Mouse (Mus musculus) liver, embryonic 14.5 days (tissue): ENCODE measurements around the gene Hydin. TPM values are rescaled to one million over a fixed set of nuclear protein-coding genes. Genes with fewer than 3 reads are reported as not detected.

ENCODE experiments used
- ATAC-seq: fragments of 200-750 bp; cut with Nextera tagmentation; 2 replicates; pipeline ENCODE4 v1.8.0; 2017; ENCODE audit warnings: moderate number of reproducible peaks, mild to moderate bottlenecking, moderate library complexity; ENCODE audit not compliant: insufficient read depth
- DNase-seq, 3 experiments: peaks; one replicate each; pipeline ENCODE4 v3.0.0-alpha.2; 2012 to 2013; ENCODE audit warnings: low read depth in 3 of 3, low spot score in 3 of 3
- H3K27ac ChIP-seq: fragments of 300-500 bp; sonication (generic); 2 replicates; pipeline ENCODE4 v1.5.1; 2014; ENCODE audit warnings: moderate library complexity, mild to moderate bottlenecking, control low read depth, inconsistent platforms
- H3K27me3 ChIP-seq: fragments of 300-500 bp; sonication (generic); 2 replicates; pipeline ENCODE4 v1.6.1; 2014; ENCODE audit warnings: mild to moderate bottlenecking, low read length, moderate library complexity; ENCODE audit not compliant: control insufficient read depth, insufficient read depth
- H3K36me3 ChIP-seq: fragments of 300-500 bp; sonication (generic); replicated peaks from 2 replicates; pipeline ENCODE4 v1.6.1; 2014; ENCODE audit warnings: low read depth; ENCODE audit not compliant: control insufficient read depth, insufficient read depth
- H3K4me1 ChIP-seq, 2 experiments: fragments of 200-500 bp in 1 of 2; fragments of 300-500 bp in 1 of 2; sonication (generic) in 1 of 2; replicated peaks; 2 replicates each; pipeline ENCODE4 v1.6.1; 2012 to 2014; ENCODE audit warnings: antibody characterized with exemption in 1 of 2, inconsistent platforms in 1 of 2, low read length in 1 of 2; ENCODE audit not compliant: control insufficient read depth in 2 of 2, insufficient read depth in 2 of 2
- H3K4me2 ChIP-seq: fragments of 300-500 bp; sonication (generic); 2 replicates; pipeline ENCODE4 v1.6.1; 2014; ENCODE audit warnings: low read depth, mild to moderate bottlenecking, control low read depth, moderate library complexity
- H3K4me3 ChIP-seq, 2 experiments: fragments of 200-500 bp in 1 of 2; fragments of 300-500 bp in 1 of 2; sonication (generic) in 1 of 2; 2 replicates each; pipeline ENCODE4 v1.5.1; 2012 to 2014; ENCODE audit warnings: low read depth in 2 of 2, low read length in 2 of 2, mild to moderate bottlenecking in 2 of 2, control low read depth in 1 of 2, inconsistent platforms in 1 of 2, moderate library complexity in 1 of 2; ENCODE audit not compliant: insufficient read depth in 1 of 2
- H3K9ac ChIP-seq: fragments of 300-500 bp; sonication (generic); replicated peaks from 2 replicates; pipeline ENCODE4 v1.6.1; 2014; ENCODE audit warnings: mild to moderate bottlenecking, control low read depth, moderate library complexity
- H3K9me3 ChIP-seq: fragments of 300-500 bp; sonication (generic); 2 replicates; pipeline ENCODE4 v1.6.1; 2016; ENCODE audit warnings: low read length, mixed read lengths; ENCODE audit not compliant: control insufficient read depth
- CTCF ChIP-seq: IDR thresholded peaks from 2 replicates; pipeline ENCODE4 v1.5.1; 2016; ENCODE audit warnings: antibody characterized with exemption, low read depth, control low read depth
- EP300 ChIP-seq: IDR thresholded peaks from 2 replicates; pipeline ENCODE4 v1.6.1; 2016; ENCODE audit warnings: antibody characterized with exemption, low read depth
- WGBS: fragments of 180-500 bp; shearing (Covaris S2); extraction: QIAGEN DNeasy Blood & Tissue Kit; methylation state at CpG from one replicate; pipeline ENCODE4 v1.1.7; 2014; ENCODE audit not compliant: insufficient replicate concordance; 5-methylcytosine and 5-hydroxymethylcytosine counted together
- polyA plus RNA-seq, 2 experiments: library from polyadenylated mRNA; depleted of rRNA in 1 of 2; stranded (reverse) in 1 of 2; unstranded in 1 of 2; fragments of >200 nt; fragmentation: Nextera tagmentation in 1 of 2; extraction: Ambion mirVana in 1 of 2; gene quantifications; 2 replicates each; pipeline versions ENCODE4 v1.2.1 to v1.2.3; 2012 to 2014

Gene Hydin
- polyA plus RNA-seq, 2 experiments = 0.03 to 0.10 TPM

- H3K4me1 ChIP-seq = no peaks in the 10 kb centered on the region
- no peak for ATAC-seq
- H3K4me3 ChIP-seq = no peak overlapping the region
- H3K9ac ChIP-seq = no peak overlapping the region
- no peaks in the 10 kb centered on the region for H3K9me3 ChIP-seq
- no peaks in the 10 kb centered on the region for H3K36me3 ChIP-seq
- WGBS = 67% methylated on average over 6 of the region's 6 CpGs
- H3K4me2 ChIP-seq = no peak overlapping the region
- no peaks in the 10 kb centered on the region for H3K27me3 ChIP-seq
- no peak overlapping the region for H3K27ac ChIP-seq
- TF ChIP-seq EP300 (no peak), CTCF (no peak)
- DNase-seq = no peak
Observed at GRCm38 (mm10) chr8:110400536-110400935, 133.8 kb downstream of the Hydin start.

- Histone ChIP-seq H3K9me3 (no peaks in the 10 kb centered on the region), H3K27me3 (no peaks in the 10 kb centered on the region), H3K4me3 (no peak overlapping the region), H3K4me1 (no peaks in the 10 kb centered on the region), H3K4me2 (no peak overlapping the region), H3K36me3 (no peaks in the 10 kb centered on the region), H3K27ac (no peak overlapping the region), H3K9ac (no peak overlapping the region)
- DNase-seq (no peak), ATAC-seq (no peak)
- TF ChIP-seq CTCF (no peak), EP300 (no peak)
- 57% methylated on average over 6 of the region's 6 CpGs for whole genome bisulfite sequencing
Observed at GRCm38 (mm10) chr8:110402311-110402710, 135.5 kb downstream of the Hydin start.

GRCm38 (mm10) chr8:110404516-110404915 lies 137.7 kb downstream of the Hydin start:
- Histone ChIP-seq H3K9me3 (no peaks in the 10 kb centered on the region), H3K4me3 (no peak overlapping the region), H3K4me2 (no peak overlapping the region), H3K36me3 (no peaks in the 10 kb centered on the region), H3K9ac (no peak overlapping the region), H3K4me1 (no peaks in the 10 kb centered on the region), H3K27ac (no peak overlapping the region), H3K27me3 (no peaks in the 10 kb centered on the region)
- no peak for DNase-seq
- ATAC-seq = no peak
- no peak for TF ChIP-seq EP300
- TF ChIP-seq CTCF = no peak
- 63% methylated on average over 3 of the region's 3 CpGs for WGBS

- H3K27me3 ChIP-seq = no peaks in the 10 kb centered on the region
- TF ChIP-seq EP300 = no peak
- no peak for TF ChIP-seq CTCF
- no peak overlapping the region for H3K9ac ChIP-seq
- no peaks in the 10 kb centered on the region for H3K4me1 ChIP-seq
- DNase-seq (no peak), ATAC-seq (no peak)
- no peak overlapping the region for H3K27ac ChIP-seq
- no peak overlapping the region for H3K4me3 ChIP-seq
- 70% methylated on average over 4 of the region's 4 CpGs for WGBS
- no peaks in the 10 kb centered on the region for H3K36me3 ChIP-seq
- H3K9me3 ChIP-seq = no peaks in the 10 kb centered on the region
- H3K4me2 ChIP-seq = no peak overlapping the region
Observed at GRCm38 (mm10) chr8:110415121-110415520, 148.3 kb downstream of the Hydin start.

GRCm38 (mm10) chr8:110416931-110417330 lies 150.2 kb downstream of the Hydin start:
- TF ChIP-seq EP300 (no peak), CTCF (no peak)
- H3K27ac ChIP-seq = no peak overlapping the region
- H3K9ac ChIP-seq = no peak overlapping the region
- H3K36me3 ChIP-seq = no peaks in the 10 kb centered on the region
- H3K9me3 ChIP-seq = no peaks in the 10 kb centered on the region
- ATAC-seq (no peak), DNase-seq (no peak)
- H3K4me1 ChIP-seq = no peaks in the 10 kb centered on the region
- no peak overlapping the region for H3K4me3 ChIP-seq
- H3K27me3 ChIP-seq = no peaks in the 10 kb centered on the region
- no peak overlapping the region for H3K4me2 ChIP-seq
- WGBS = 60% methylated on average over 3 of the region's 3 CpGs
